Mouse (Mus musculus) effector memory CD4-positive, alpha-beta T cell, adult 7 months (primary cell): ENCODE measurements around the gene Ankle1. TPM values are rescaled to one million over a fixed set of nuclear protein-coding genes. Genes with fewer than 3 reads are reported as not detected.

Source experiments
- polyA plus RNA-seq: library from polyadenylated mRNA; unstranded; fragments of 100-300 nt; shearing (Covaris generic); gene quantifications from one replicate; pipeline ENCODE4 v1.2.1, GENCODE M21; 2017

Ankle1 gene
- polyA plus RNA-seq: 0.20 TPM

GRCm38 (mm10) chr8:71405401-71406098, at the start of gene Ankle1:
Gene Ankle1 (plus strand): TSS chr8:71406010.

GRCm38 (mm10) chr8:71366771-71367528, 38.9 kb upstream of the Ankle1 start, which contains the start of gene Use1:
Gene Use1 (plus strand): TSS chr8:71366848.

GRCm38 (mm10) chr8:71371236-71371848, 34.5 kb upstream of the Ankle1 start, which contains the start of gene Ocel1:
Gene Ocel1 (plus strand): TSS chr8:71371298.

GRCm38 (mm10) chr8:71381421-71381970, 24.3 kb upstream of the Ankle1 start, which contains the start of gene Nr2f6:
Gene Nr2f6 (minus strand): TSS chr8:71381960.

GRCm38 (mm10) chr8:71395629-71396028, 10.2 kb upstream of the Ankle1 start, which contains the start of gene Ushbp1:
Gene Ushbp1 (minus strand): TSS chr8:71395802.

GRCm38 (mm10) chr8:71396639-71397305, 9.0 kb upstream of the Ankle1 start, which contains the start of gene Babam1:
Gene Babam1 (plus strand): TSS chr8:71396861.

Other genes with a start within 250 kb of the Ankle1 start
- gene Myo9b, start 133.3 kb upstream of the Ankle1 start, polyA plus RNA-seq: 54.4 TPM
- gene Haus8, start 133.1 kb upstream of the Ankle1 start, polyA plus RNA-seq: 23.1 TPM
- gene Use1, start 39.2 kb upstream of the Ankle1 start, polyA plus RNA-seq: 185 TPM
- gene Ocel1, start 34.7 kb upstream of the Ankle1 start, polyA plus RNA-seq: 17.4 TPM
- gene Nr2f6, start 24.1 kb upstream of the Ankle1 start, polyA plus RNA-seq: 7.6 TPM
- gene Ushbp1, start 10.2 kb upstream of the Ankle1 start, polyA plus RNA-seq: 0.29 TPM
- 87.6 TPM for gene Babam1, start 9.1 kb upstream of the Ankle1 start, polyA plus RNA-seq
- 112 TPM for gene Abhd8, start 57.6 kb downstream of the Ankle1 start, polyA plus RNA-seq
- gene Mrpl34, start 58.9 kb downstream of the Ankle1 start, polyA plus RNA-seq: 21.5 TPM
- 143 TPM for gene Dda1, start 63.2 kb downstream of the Ankle1 start, polyA plus RNA-seq
- gene Ano8, start 80.0 kb downstream of the Ankle1 start, polyA plus RNA-seq: 16.6 TPM
- 6.5 TPM for gene Gtpbp3, start 82.1 kb downstream of the Ankle1 start, polyA plus RNA-seq
- not detected for gene Plvap, start 105.7 kb downstream of the Ankle1 start, polyA plus RNA-seq
- gene Ccdc194, start 119.7 kb downstream of the Ankle1 start, polyA plus RNA-seq: not detected
- 108 TPM for gene Bst2, start 131.4 kb downstream of the Ankle1 start, polyA plus RNA-seq
- gene Mvb12a, start 136.9 kb downstream of the Ankle1 start, polyA plus RNA-seq: 65.2 TPM
- 13.9 TPM for gene Tmem221, start 152.9 kb downstream of the Ankle1 start, polyA plus RNA-seq
- gene Nxnl1, start 160.6 kb downstream of the Ankle1 start, polyA plus RNA-seq: 1.9 TPM
- gene Slc27a1, start 162.9 kb downstream of the Ankle1 start, polyA plus RNA-seq: 16.1 TPM
- gene Pgls, start 186.2 kb downstream of the Ankle1 start, polyA plus RNA-seq: 66.7 TPM
- gene Fam129c, start 191.6 kb downstream of the Ankle1 start, polyA plus RNA-seq: 2.7 TPM
- 30.3 TPM for gene Colgalt1, start 205.0 kb downstream of the Ankle1 start, polyA plus RNA-seq